Mouse (Mus musculus) myocyte (in vitro differentiated cells): ENCODE measurements around the gene Aven. TPM values are rescaled to one million over a fixed set of nuclear protein-coding genes. Genes with fewer than 3 reads are reported as not detected.

ENCODE experiments used
- H3K27me3 ChIP-seq: one replicate; pipeline ENCODE4 v1.6.1; 2011; ENCODE audit not compliant: control insufficient read depth, insufficient read depth, insufficient read length
- H3K36me3 ChIP-seq: one replicate; pipeline ENCODE4 v1.6.1; 2011; ENCODE audit not compliant: control insufficient read depth, insufficient read depth
- H3K4me2 ChIP-seq: one replicate; pipeline ENCODE4 v1.6.1; 2011; ENCODE audit warnings: low read depth, control low read depth
- H3K4me3 ChIP-seq: one replicate; pipeline ENCODE4 v1.5.1; 2011; ENCODE audit warnings: mild to moderate bottlenecking, control low read depth, moderate library complexity
- H3K79me2 ChIP-seq: one replicate; pipeline ENCODE4 v1.6.1; 2011; ENCODE audit not compliant: control insufficient read depth, insufficient read depth
- H3ac ChIP-seq: one replicate; pipeline ENCODE4 v1.6.1; 2011; ENCODE audit not compliant: control insufficient read depth, insufficient read length
- CEBPB ChIP-seq: IDR thresholded peaks from 2 replicates; pipeline ENCODE4 v1.6.1; 2011; ENCODE audit warnings: mild to moderate bottlenecking, moderate library complexity; ENCODE audit not compliant: poor library complexity, insufficient read depth, severe bottlenecking
- E2F4 ChIP-seq: IDR thresholded peaks from one replicate; pipeline ENCODE4 v1.6.1; 2011; ENCODE audit warnings: mild to moderate bottlenecking, control low read depth, moderate library complexity; ENCODE audit not compliant: insufficient read depth
- MAX ChIP-seq: IDR thresholded peaks from one replicate; pipeline ENCODE4 v1.6.1; 2011; ENCODE audit warnings: low read depth, mild to moderate bottlenecking, control low read depth
- MYOD1 ChIP-seq, 3 experiments: IDR thresholded peaks; one replicate each; pipeline ENCODE4 v1.6.1; 2011; ENCODE audit warnings: control low read depth in 2 of 3, low read depth in 2 of 3, mild to moderate bottlenecking in 2 of 3, moderate library complexity in 1 of 3; ENCODE audit not compliant: insufficient read length in 2 of 3, control insufficient read depth in 1 of 3
- MYOG ChIP-seq, 3 experiments: IDR thresholded peaks; one replicate each; pipeline ENCODE4 v1.6.1; 2011; ENCODE audit warnings: control low read depth in 2 of 3, low read depth in 2 of 3, mild to moderate bottlenecking in 2 of 3; ENCODE audit not compliant: insufficient read length in 2 of 3, control insufficient read depth in 1 of 3, insufficient read depth in 1 of 3
- POLR2A ChIP-seq: IDR thresholded peaks from one replicate; pipeline ENCODE4 v1.6.1; 2011; ENCODE audit warnings: low read depth, mild to moderate bottlenecking, control low read depth, moderate library complexity; ENCODE audit not compliant: insufficient read length
- POLR2AphosphoS2 ChIP-seq: IDR thresholded peaks from one replicate; pipeline ENCODE4 v1.6.1; 2011; ENCODE audit warnings: low read depth, control low read depth; ENCODE audit not compliant: insufficient read length
- REST ChIP-seq: IDR thresholded peaks from one replicate; pipeline ENCODE4 v1.6.1; 2011; ENCODE audit warnings: mild to moderate bottlenecking, control low read depth, moderate library complexity; ENCODE audit not compliant: insufficient read depth, insufficient read length
- SRF ChIP-seq: IDR thresholded peaks from one replicate; pipeline ENCODE4 v1.6.1; 2011; ENCODE audit warnings: low read depth; ENCODE audit not compliant: control insufficient read depth, insufficient read length
- TCF12 ChIP-seq: IDR thresholded peaks from one replicate; pipeline ENCODE4 v1.6.1; 2011; ENCODE audit warnings: mild to moderate bottlenecking, control low read depth; ENCODE audit not compliant: poor library complexity, insufficient read depth, severe bottlenecking
- TCF3 ChIP-seq: IDR thresholded peaks from one replicate; pipeline ENCODE4 v1.6.1; 2011; ENCODE audit warnings: low read depth, control low read depth; ENCODE audit not compliant: insufficient read length
- USF1 ChIP-seq: IDR thresholded peaks from one replicate; pipeline ENCODE4 v1.6.1; 2011; ENCODE audit warnings: low read depth, mild to moderate bottlenecking, control low read depth, moderate library complexity
- polyA plus RNA-seq: library from polyadenylated mRNA; unstranded; fragments of >200 nt; fragmentation: generic; extraction: Trizol; gene quantifications from one replicate; pipeline ENCODE4 v1.2.1, GENCODE M21; 2012; ENCODE audit warnings: missing spikeins

The Aven gene
- polyA plus RNA-seq, 1 experiment: 11.8 TPM

DNA sequence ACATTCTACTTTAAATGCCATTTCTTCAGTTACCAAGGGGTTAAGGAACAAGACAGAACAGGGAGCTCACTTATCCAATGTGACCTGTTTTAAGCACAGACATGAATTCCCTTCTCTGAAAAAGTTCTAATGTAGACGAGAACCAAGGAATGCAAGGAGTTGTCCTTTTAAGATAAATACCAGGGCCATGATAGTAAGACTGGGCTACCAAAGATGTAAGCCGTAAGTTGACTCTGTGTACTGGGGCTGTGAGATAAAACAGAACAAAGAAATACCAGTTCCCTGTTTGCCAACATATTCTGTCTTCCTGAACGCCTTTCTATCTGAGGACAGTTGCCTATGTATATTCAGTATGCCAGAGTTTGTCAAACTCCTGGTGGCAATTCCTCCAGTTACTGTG, 176.7 kb downstream of the Aven start:
- H3K4me3 ChIP-seq: no peak overlapping the region
- no peak overlapping the region for H3ac ChIP-seq
- TF ChIP-seq MYOD1 (IDR thresholded peaks at IDR 0.05; ENCODE audit: control insufficient read depth in 1 of 3, insufficient read length in 2 of 3, low read depth in 2 of 3): no peak
- no peak for TF ChIP-seq CEBPB
- TF ChIP-seq TCF12: no peak
- TF ChIP-seq SRF: no peak
- no peak for TF ChIP-seq REST
- TF ChIP-seq MAX: no peak
- TF ChIP-seq MYOG (IDR thresholded peaks at IDR 0.05; ENCODE audit: control insufficient read depth in 1 of 3, insufficient read depth in 1 of 3, insufficient read length in 2 of 3, low read depth in 2 of 3): no peak
- TF ChIP-seq USF1: no peak
- no peak for TF ChIP-seq POLR2A
- TF ChIP-seq POLR2AphosphoS2: no peak
- TF ChIP-seq TCF3: no peak
- no peak for TF ChIP-seq E2F4
- H3K79me2 ChIP-seq: no peaks in the 10 kb centered on the region
- H3K27me3 ChIP-seq: no peaks in the 10 kb centered on the region
- no peak overlapping the region for H3K4me2 ChIP-seq
- no peaks in the 10 kb centered on the region for H3K36me3 ChIP-seq

DNA sequence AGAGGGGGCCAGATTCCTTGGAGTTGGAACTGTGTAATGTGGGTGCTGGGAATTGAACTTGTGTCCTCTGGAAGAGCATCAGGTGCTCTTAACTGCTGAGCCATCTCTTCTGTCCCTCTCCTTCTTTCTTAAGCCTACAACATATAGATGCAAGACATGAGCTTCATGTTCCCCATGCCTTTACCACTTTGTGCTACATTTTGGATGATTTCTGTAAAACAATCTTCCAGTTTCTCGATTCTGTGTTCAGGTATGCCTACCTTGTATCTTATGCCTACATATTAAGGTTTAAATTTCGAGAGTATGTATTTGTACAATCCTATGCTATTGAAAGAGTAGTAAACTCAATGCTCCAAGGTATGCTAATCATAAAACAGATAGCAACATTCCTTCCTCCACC, 183.4 kb downstream of the Aven start:
- H3K4me2 ChIP-seq: no peak overlapping the region
- TF ChIP-seq SRF (no peak), TCF12 (no peak), E2F4 (no peak), MYOD1 (IDR thresholded peaks at IDR 0.05; ENCODE audit: control insufficient read depth in 1 of 3, insufficient read length in 2 of 3, low read depth in 2 of 3) (no peak), TCF3 (no peak), USF1 (no peak), MAX (no peak), POLR2A (no peak), POLR2AphosphoS2 (no peak), MYOG (IDR thresholded peaks at IDR 0.05; ENCODE audit: control insufficient read depth in 1 of 3, insufficient read depth in 1 of 3, insufficient read length in 2 of 3, low read depth in 2 of 3) (no peak), REST (no peak), CEBPB (no peak)
- H3K27me3 ChIP-seq: no peaks in the 10 kb centered on the region
- no peak overlapping the region for H3ac ChIP-seq
- H3K4me3 ChIP-seq: no peak overlapping the region
- H3K36me3 ChIP-seq: no peaks in the 10 kb centered on the region
- H3K79me2 ChIP-seq: no peaks in the 10 kb centered on the region

DNA sequence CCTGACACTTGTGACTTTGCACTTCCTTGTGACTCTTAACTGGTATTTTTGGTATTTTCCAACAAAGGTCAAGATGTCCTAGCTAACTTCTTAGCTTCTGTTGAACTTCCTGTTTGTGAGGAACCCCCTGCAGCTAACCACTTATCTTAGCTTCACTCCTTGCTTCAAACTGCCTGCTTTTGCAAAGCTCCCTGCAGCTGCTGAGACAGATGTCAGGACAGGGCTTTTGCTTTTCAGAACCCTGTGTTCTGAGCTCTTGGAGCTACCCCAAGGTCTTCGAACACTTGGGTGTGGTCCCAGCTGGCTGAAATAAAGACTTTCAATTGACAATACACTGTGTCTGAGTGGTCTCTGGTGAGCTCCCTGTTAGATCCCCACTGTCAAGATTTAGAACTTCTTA, 184.0 kb downstream of the Aven start:
- no peak overlapping the region for H3K4me3 ChIP-seq
- no peaks in the 10 kb centered on the region for H3K79me2 ChIP-seq
- H3K4me2 ChIP-seq: no peak overlapping the region
- no peak overlapping the region for H3ac ChIP-seq
- TF ChIP-seq MAX (no peak), POLR2A (no peak), POLR2AphosphoS2 (no peak), SRF (no peak)
- H3K27me3 ChIP-seq: no peaks in the 10 kb centered on the region
- no peaks in the 10 kb centered on the region for H3K36me3 ChIP-seq

DNA sequence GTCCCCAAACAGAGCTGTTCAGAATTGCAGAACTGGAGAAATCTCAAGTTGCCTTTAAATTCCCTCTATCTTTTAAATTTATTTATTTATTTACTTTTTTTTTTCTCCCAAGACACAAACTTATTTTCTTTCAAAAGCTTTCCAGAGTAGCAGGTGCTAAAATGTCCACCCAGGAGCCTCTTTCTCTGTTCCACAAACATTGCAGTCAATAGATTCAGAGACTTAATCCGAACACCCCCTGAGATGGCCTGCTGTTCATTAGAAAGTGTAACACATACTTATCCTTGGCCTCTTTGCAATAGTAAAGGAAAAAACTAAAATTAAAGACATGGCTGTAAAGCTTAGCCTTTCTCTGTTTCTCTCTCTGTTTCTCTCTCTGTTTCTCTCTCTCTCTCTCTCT, 184.5 kb downstream of the Aven start:
- Histone ChIP-seq H3ac (no peak overlapping the region), H3K79me2 (no peaks in the 10 kb centered on the region), H3K4me3 (no peak overlapping the region), H3K36me3 (no peaks in the 10 kb centered on the region), H3K27me3 (no peaks in the 10 kb centered on the region), H3K4me2 (no peak overlapping the region)
- TF ChIP-seq POLR2A: no peak
- TF ChIP-seq SRF: no peak
- TF ChIP-seq REST: no peak
- no peak for TF ChIP-seq TCF12
- no peak for TF ChIP-seq POLR2AphosphoS2
- TF ChIP-seq MYOD1 (IDR thresholded peaks at IDR 0.05; ENCODE audit: control insufficient read depth in 1 of 3, insufficient read length in 2 of 3, low read depth in 2 of 3): no peak
- TF ChIP-seq MAX: no peak
- TF ChIP-seq MYOG (IDR thresholded peaks at IDR 0.05; ENCODE audit: control insufficient read depth in 1 of 3, insufficient read depth in 1 of 3, insufficient read length in 2 of 3, low read depth in 2 of 3): no peak
- TF ChIP-seq TCF3: no peak
- TF ChIP-seq CEBPB: no peak
- TF ChIP-seq USF1: no peak
- TF ChIP-seq E2F4: no peak

DNA sequence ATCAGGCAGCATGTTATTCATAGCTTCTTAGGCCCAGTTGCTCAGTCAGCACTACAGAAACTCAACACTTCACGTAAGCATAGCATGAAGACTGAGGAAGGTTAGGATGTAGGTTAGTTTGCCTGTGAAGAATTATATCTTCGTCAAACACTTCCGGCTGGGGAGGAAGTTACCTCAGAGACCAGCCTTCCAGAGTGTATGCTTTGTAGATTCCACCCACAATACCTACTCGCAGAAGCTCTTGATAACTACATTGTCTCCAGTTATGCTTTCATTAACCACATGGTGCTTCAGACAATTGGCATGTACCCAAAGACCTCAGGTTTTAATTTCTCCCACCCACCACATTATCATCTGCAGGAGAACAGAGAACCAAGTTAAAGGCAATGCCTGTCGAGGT, 189.1 kb downstream of the Aven start:
- Histone ChIP-seq H3K4me3 (no peak overlapping the region), H3K4me2 (no peak overlapping the region), H3K27me3 (no peaks in the 10 kb centered on the region)

More for the DNA sequence above, 189.1 kb downstream of the Aven start:
- Histone ChIP-seq H3ac (no peak overlapping the region), H3K79me2 (no peaks in the 10 kb centered on the region), H3K36me3 (no peaks in the 10 kb centered on the region)
- no peak for TF ChIP-seq POLR2A

Other genes with a start within 250 kb of the Aven start
- gene Nutm1, start 233.7 kb upstream of the Aven start, polyA plus RNA-seq: not detected
- 129 TPM for gene Nop10, start 231.0 kb upstream of the Aven start, polyA plus RNA-seq
- gene Slc12a6, start 227.1 kb upstream of the Aven start, polyA plus RNA-seq: 7.0 TPM
- gene Gm21985, start 226.7 kb upstream of the Aven start, polyA plus RNA-seq: not detected
- gene Emc4, start 124.9 kb upstream of the Aven start, polyA plus RNA-seq: 184 TPM
- gene Katnbl1, start 113.8 kb upstream of the Aven start, polyA plus RNA-seq: 9.0 TPM
- gene Emc7, start 38.0 kb upstream of the Aven start, polyA plus RNA-seq: 19.8 TPM
- not detected for gene Chrm5, start 12.2 kb upstream of the Aven start, polyA plus RNA-seq